Mouse (Mus musculus) limb, embryonic 15.5 days (tissue): ENCODE results near the gene Myocd. TPM values are rescaled to one million over a fixed set of nuclear protein-coding genes. Genes with fewer than 3 reads are reported as not detected.

Source experiments
- ATAC-seq: fragments of 200-750 bp; cut with Nextera tagmentation; 2 replicates; pipeline ENCODE4 v1.8.0; 2017; ENCODE audit warnings: low read depth, moderate TSS enrichment; ENCODE audit not compliant: insufficient number of reproducible peaks, low FRiP score, low TSS enrichment
- H3K27ac ChIP-seq: fragments of 300-500 bp; sonication (generic); 2 replicates; pipeline ENCODE4 v1.5.1; 2015; ENCODE audit warnings: moderate library complexity, mild to moderate bottlenecking, inconsistent platforms
- H3K27me3 ChIP-seq: fragments of 300-500 bp; sonication (generic); 2 replicates; pipeline ENCODE4 v1.6.1; 2015; ENCODE audit warnings: inconsistent platforms
- H3K36me3 ChIP-seq: fragments of 300-500 bp; sonication (generic); 2 replicates; pipeline ENCODE4 v1.6.1; 2015; ENCODE audit warnings: inconsistent platforms
- H3K4me1 ChIP-seq: fragments of 300-500 bp; sonication (generic); 2 replicates; pipeline ENCODE4 v1.6.1; 2015; ENCODE audit warnings: inconsistent platforms
- H3K4me2 ChIP-seq: fragments of 300-500 bp; sonication (generic); 2 replicates; pipeline ENCODE4 v1.6.1; 2015; ENCODE audit warnings: mild to moderate bottlenecking, inconsistent platforms
- H3K4me3 ChIP-seq: fragments of 300-500 bp; sonication (generic); 2 replicates; pipeline ENCODE4 v1.5.1; 2015; ENCODE audit warnings: mild to moderate bottlenecking, inconsistent platforms
- H3K9ac ChIP-seq: fragments of 300-500 bp; sonication (generic); 2 replicates; pipeline ENCODE4 v1.6.1; 2015; ENCODE audit warnings: inconsistent platforms
- H3K9me3 ChIP-seq: fragments of 300-500 bp; sonication (generic); 2 replicates; pipeline ENCODE4 v1.6.1; 2016; ENCODE audit warnings: inconsistent platforms
- WGBS: fragments of 180-500 bp; shearing (Covaris S2); methylation state at CpG from one replicate; pipeline ENCODE4 v1.1.7; 2015; 5-methylcytosine and 5-hydroxymethylcytosine counted together
- polyA plus RNA-seq: library from polyadenylated mRNA; unstranded; fragments of >200 nt; fragmentation: Nextera tagmentation; extraction: Ambion mirVana; gene quantifications from 2 replicates; pipeline ENCODE4 v1.2.1, GENCODE M21; 2015

The Myocd gene
- polyA plus RNA-seq, 1 experiment from 2014 or later: 0.33 TPM

DNA sequence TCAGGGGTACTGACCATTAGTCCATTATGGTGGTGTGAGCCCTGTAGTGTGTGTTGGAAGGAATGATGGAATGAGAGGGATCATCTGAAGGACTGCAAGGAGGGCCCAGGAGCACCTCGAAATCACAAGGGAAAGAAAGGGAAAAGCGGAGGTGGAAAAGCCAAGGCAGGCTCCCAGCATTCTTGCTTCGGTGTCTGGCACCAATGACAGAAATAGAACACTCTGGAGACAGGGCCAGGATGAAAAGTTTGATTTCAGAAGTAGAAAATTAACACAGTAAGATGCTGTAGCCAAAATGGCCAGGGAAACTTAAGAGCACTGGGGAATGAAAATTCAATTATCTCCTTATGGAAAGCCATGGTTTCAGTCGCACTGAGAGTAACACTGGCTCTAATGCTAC lies 136.1 kb downstream of the Myocd start:
- Histone ChIP-seq H3K36me3 (no peaks in the 10 kb centered on the region), H3K27ac (no peak overlapping the region), H3K4me3 (no peak overlapping the region), H3K9ac (no peak overlapping the region), H3K4me2 (no peak overlapping the region), H3K27me3 (no peaks in the 10 kb centered on the region), H3K9me3 (no peaks in the 10 kb centered on the region), H3K4me1 (no peaks in the 10 kb centered on the region)
- 91% methylated on average over 4 of the region's 4 CpGs for WGBS
- no peak for ATAC-seq

DNA sequence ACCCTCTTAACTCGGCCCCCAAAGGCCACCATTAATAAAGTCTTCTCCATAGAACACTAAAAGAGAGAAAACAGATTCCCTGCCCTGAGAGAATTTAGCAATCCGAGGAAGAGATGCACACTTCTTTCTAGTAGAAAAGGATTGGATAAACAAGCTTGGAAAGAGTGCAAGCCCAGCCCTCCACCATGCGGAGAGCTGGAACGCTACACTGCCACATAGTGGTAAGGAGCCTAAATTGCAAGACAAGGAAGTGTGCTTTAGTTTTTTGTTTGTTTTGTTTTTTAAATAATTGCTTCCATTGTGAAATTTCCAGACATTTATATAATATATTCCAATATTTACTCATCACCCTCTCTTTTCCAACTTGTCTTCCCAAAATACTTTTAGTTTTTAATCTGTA lies 140.7 kb downstream of the Myocd start:
- Histone ChIP-seq H3K36me3 (no peaks in the 10 kb centered on the region), H3K9me3 (no peaks in the 10 kb centered on the region), H3K4me3 (no peak overlapping the region), H3K4me1 (no peaks in the 10 kb centered on the region), H3K27me3 (no peaks in the 10 kb centered on the region), H3K27ac (no peak overlapping the region), H3K9ac (no peak overlapping the region), H3K4me2 (no peak overlapping the region)
- WGBS: 86% methylated on average over 4 of the region's 4 CpGs
- ATAC-seq: no peak

- ATAC-seq: no peak
Observed at GRCm38 (mm10) chr11:65128666-65129065, 141.1 kb downstream of the Myocd start.

DNA sequence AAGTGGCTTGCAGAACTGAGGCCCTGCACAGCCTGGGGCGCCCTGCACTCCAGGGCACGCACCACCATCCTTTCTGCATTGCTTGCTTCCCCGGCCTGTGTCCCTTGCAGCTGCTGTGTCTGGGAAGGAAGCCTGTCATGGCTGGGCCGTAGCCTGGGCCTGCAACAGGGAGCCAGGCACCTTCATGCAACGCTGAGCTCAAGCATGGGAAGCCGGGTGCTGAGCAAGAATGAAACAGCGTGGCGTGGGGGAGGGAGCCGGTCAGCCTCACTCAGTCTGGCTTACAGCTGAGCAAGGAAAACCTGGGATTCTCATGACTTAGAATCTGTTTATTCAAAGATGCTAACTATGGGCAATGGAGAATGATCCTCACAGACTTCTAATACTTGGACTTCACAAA lies 143.2 kb downstream of the Myocd start:
- ATAC-seq: no peak
- no peak overlapping the region for H3K27ac ChIP-seq
- no peaks in the 10 kb centered on the region for H3K4me1 ChIP-seq

More at GRCm38 (mm10) chr11:65128666-65129065, 141.1 kb downstream of the Myocd start:
- Histone ChIP-seq H3K4me2 (no peak overlapping the region), H3K27ac (no peak overlapping the region), H3K4me1 (no peaks in the 10 kb centered on the region), H3K27me3 (no peaks in the 10 kb centered on the region), H3K4me3 (no peak overlapping the region), H3K9me3 (no peaks in the 10 kb centered on the region), H3K36me3 (no peaks in the 10 kb centered on the region), H3K9ac (no peak overlapping the region)
- 64% methylated on average over 4 of the region's 4 CpGs for WGBS

More for the DNA sequence above, 143.2 kb downstream of the Myocd start:
- Histone ChIP-seq H3K9ac (no peak overlapping the region), H3K4me2 (no peak overlapping the region), H3K36me3 (no peaks in the 10 kb centered on the region), H3K27me3 (no peaks in the 10 kb centered on the region), H3K9me3 (no peaks in the 10 kb centered on the region), H3K4me3 (no peak overlapping the region)
- 72% methylated on average over 9 of the region's 9 CpGs for WGBS

Other genes starting within 250 kb of the Myocd start
- 0.18 TPM in 1 of 2 replicates, not detected in the other for gene 1700086D15Rik, start 110.1 kb downstream of the Myocd start, polyA plus RNA-seq
- 5.5 and 6.0 TPM in 2 replicates for gene Arhgap44, start 107.0 kb downstream of the Myocd start, polyA plus RNA-seq